Mouse (Mus musculus) embryonic fibroblast, embryonic 13.5 days (primary cell): ENCODE data around the gene Cnot2. TPM values are rescaled to one million over a fixed set of nuclear protein-coding genes. Genes with fewer than 3 reads are reported as not detected.
"Not testable (repeated sequence)": the region's sequence is repeated elsewhere in the genome, so short reads cannot be mapped to it uniquely, and the experiment has no call there.

Source experiments
- H3K27ac ChIP-seq: 2 replicates; pipeline ENCODE4 v1.5.1; 2012; ENCODE audit warnings: low read length, control low read depth, inconsistent platforms; ENCODE audit not compliant: insufficient read depth
- H3K4me1 ChIP-seq: 2 replicates; pipeline ENCODE4 v1.6.1; 2011; ENCODE audit warnings: low read length; ENCODE audit not compliant: control insufficient read depth, insufficient read depth
- H3K4me3 ChIP-seq: 2 replicates; pipeline ENCODE4 v1.5.1; 2011; ENCODE audit warnings: mild to moderate bottlenecking, control low read depth, low read length; ENCODE audit not compliant: insufficient read depth
- CTCF ChIP-seq: IDR thresholded peaks from 2 replicates; pipeline ENCODE4 v1.5.1; 2011; ENCODE audit warnings: mild to moderate bottlenecking, control low read depth, low read length, moderate library complexity, borderline replicate concordance; ENCODE audit not compliant: insufficient read depth
- POLR2A ChIP-seq: IDR thresholded peaks from 2 replicates; pipeline ENCODE4 v1.6.1; 2011; ENCODE audit warnings: low read depth, mild to moderate bottlenecking, control low read depth, low read length, moderate library complexity
- polyA plus RNA-seq: library from polyadenylated mRNA; stranded (reverse); fragments of >200 nt; gene quantifications from 2 replicates; pipeline ENCODE4 v1.2.4, GENCODE M21; 2011; ENCODE audit warnings: low read depth; ENCODE audit not compliant: missing spikeins, insufficient read length

Gene Cnot2
- polyA plus RNA-seq: 81.5 and 111 TPM in 2 replicates

DNA sequence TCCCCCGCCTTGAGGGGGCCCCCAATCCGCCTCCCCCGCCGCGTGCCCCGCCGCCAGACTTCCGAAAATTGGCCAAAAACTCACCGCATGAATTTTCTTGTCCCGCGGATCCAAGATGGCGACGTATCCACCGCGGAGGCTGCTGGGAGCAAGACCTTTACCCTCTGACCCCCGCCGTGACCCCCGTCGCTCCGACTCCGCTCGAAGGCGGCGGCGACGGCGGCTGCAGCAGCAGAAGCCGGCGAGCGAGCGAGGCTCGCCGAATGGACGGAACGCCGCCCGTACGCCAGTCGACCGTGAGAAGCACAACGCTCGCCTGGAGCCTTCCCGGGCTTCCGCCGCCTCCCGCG is at the start of gene Cnot2:
Cnot2 (minus strand) TSS at position 143 of the 350 bp plus-strand sequence.
- peaks cover 1% of the 10 kb centered on the region; the same call in 1 of the 2 replicates for H3K4me1 ChIP-seq
- H3K4me3 ChIP-seq: peak within 1 kb of the TSS; percentile 86
- TF ChIP-seq POLR2A (no peak; the same call in none of the 2 replicates), CTCF (no peak)
- H3K27ac ChIP-seq: peak within 1 kb of the TSS; percentile 70

DNA sequence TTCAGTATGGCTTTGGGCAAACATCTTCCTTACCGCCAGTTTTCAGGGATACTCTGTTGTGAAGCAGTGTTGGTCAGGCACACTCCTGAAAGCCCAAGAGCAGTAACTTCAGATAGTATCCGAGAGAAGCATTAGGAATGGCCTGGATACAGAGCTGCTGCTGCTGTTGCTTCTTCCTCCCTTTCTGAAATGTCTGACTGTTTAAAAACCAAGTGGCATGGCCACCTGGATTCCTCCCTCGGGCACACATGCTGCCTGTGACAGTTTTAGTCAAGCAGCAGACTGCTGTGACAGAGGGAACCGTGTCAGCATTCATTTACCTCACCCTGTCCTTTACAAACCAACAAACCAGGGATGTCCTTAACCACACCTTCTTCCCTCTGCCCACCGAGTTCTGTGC is 47.6 kb upstream of the Cnot2 start:
- Histone ChIP-seq H3K4me1 (no peaks in the 10 kb centered on the region), H3K27ac (no peak overlapping the region)

DNA sequence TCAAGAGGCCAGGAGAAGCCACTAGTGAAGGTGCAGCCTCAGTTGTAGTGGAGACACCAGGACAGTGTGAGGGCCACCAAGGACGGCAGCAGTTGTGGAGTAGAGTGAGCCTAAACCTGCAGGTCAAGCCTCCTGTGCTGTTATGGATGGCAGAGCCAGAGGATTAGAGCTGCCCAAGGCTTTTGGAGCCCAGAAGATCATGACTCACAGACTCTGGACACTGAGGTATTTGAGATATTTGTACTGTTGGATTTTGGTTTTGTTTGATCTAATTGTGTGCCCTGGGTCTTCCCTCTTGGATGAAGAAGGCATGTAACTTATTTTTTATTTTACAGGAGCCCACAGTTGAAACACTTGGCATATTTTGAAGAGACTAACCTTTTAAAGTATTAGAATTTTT is 44.7 kb upstream of the Cnot2 start:
- TF ChIP-seq CTCF: no peak
- no peak for TF ChIP-seq POLR2A
- H3K4me3 ChIP-seq: no peak overlapping the region
- no peak overlapping the region for H3K27ac ChIP-seq
- no peaks in the 10 kb centered on the region for H3K4me1 ChIP-seq

More for the DNA sequence above, 47.6 kb upstream of the Cnot2 start:
- H3K4me3 ChIP-seq: no peak overlapping the region
- TF ChIP-seq POLR2A (no peak), CTCF (no peak)

DNA sequence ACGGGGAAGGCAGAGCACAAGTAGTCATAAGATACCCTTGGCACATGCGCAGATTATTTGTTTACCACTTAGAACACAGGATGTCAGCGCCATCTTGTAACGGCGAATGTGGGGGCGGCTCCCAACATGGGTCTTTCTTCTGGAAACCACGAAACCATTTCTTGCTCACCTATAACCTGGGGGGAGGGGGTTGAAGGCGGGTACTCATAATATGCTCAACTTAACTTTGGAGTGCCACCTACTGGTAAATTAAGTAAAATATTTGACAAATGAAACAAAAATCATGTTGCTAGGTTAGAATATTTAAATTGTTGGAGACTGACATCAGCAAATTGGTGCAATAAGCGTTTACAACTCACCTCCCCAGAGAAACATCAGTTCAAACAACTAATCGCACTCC is 31.9 kb upstream of the Cnot2 start:
- H3K4me3 ChIP-seq, H3K4me1 ChIP-seq, H3K27ac ChIP-seq: not testable (repeated sequence)

DNA sequence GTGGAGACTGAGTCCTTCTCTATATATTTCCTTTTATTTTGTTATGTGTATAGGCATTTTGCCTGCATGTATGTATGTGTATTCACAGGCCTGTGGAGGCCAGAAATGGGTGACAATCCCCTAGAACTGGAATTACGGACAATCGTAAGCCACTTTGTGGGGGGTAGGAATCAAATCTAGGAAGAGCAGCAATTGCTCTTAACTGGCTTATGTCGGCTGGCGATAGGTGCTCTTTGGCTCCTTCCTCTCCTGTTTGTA is 23.5 kb upstream of the Cnot2 start:
- H3K4me3 ChIP-seq: no peak overlapping the region
- H3K4me1 ChIP-seq: no peaks in the 10 kb centered on the region
- TF ChIP-seq POLR2A (no peak), CTCF (no peak)
- no peak overlapping the region for H3K27ac ChIP-seq

DNA sequence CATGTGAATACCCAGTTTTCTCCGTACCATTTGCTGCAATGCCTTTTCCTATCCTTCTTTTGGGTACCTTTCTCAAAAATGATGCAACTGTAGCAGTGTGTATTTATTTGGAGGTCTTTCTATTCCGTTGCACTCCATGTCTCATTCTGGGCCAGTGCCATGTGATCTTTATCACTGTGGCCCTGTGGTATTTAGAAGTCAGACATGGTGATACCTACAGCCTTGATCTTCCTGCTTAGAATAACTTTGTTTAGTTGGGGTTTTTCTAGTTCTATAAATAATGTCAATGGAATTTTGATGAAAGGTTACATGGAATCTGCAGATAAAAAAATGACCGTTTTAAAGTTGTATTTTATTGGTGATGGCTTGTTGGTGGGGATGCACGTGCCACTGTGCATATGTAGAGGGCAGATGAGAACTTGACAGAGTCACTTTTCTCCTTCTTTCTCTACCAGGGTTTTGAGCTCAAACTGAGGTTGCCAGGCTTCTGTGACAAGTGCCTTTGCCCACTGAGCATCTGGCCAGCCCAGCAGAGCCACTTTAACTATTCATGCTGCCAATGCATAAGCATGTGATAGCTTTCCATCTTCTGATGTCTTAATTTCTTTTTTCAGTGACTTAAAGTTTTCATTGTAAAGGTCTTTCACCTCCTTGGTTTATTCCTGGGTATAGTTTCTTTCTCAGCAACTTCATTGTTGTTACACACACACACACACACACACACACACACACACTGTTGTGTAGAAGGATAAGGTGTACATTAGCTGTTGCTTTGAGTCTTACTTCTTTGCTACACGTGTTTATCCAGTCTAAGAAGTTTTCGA is 23.0 kb upstream of the Cnot2 start:
- TF ChIP-seq CTCF (no peak), POLR2A (no peak)
- Histone ChIP-seq H3K4me1 (no peaks in the 10 kb centered on the region), H3K27ac (no peak overlapping the region), H3K4me3 (no peak overlapping the region)

DNA sequence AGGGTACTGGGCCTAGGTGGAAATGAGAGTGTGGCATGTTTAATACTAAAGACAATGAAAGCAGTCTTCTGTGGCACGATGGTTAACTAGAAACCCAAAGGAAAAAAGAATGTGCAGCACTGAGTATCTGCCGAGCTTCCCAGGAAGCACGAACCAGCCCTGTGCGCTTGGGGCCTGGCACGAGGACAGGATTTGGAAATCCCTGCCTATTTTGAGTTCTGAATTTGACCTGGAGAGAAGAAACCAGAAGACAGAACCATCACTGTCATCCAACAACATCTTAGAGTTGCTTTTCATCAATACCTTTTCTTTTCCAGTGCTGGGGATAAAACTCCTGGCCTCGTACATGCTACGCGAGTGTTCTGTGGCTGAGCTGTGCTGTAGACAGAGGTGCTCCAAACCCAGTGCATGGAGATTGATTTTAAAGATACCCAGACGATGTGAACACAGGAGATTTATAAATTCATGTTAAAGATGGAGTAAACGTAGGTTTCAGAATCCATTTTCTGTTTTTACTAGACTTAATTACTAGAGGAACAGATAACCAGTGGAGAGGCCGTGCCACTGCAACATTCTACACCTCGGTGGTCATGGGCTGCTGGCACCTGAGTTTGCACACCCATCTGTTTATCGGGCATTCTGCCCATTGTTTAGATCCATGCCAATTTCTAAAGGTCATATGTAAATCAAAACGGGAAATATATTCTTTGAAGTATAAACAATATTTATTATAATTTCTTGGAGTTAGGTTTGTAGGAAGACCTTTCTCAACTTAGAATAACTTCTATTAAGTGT is 17.9 kb upstream of the Cnot2 start:
- no peaks in the 10 kb centered on the region for H3K4me1 ChIP-seq
- H3K27ac ChIP-seq: no peak overlapping the region
- TF ChIP-seq POLR2A (no peak), CTCF (no peak)
- H3K4me3 ChIP-seq: no peak overlapping the region

DNA sequence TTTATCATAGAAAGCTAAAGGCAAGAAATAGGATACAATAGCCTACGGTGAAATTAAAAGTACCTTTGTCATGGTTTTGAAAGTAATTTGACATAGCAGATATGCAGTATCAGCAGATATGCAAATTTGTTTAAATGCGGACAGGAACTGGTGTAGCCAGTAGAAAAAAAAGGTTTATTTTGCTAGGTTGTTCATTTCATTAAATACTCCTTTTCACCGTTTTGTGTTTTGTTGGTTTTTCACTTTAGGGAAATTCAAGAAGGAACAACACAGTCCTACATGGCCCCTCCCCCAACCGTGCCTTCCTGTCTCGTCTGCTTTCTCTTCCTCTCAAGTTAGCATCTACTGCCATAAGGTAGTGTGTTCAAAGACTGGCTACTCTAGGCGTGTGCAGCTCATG is 1.4 kb upstream of the Cnot2 start:
- Histone ChIP-seq H3K4me1 (no peaks in the 10 kb centered on the region), H3K27ac (no peak overlapping the region), H3K4me3 (no peak overlapping the region)
- TF ChIP-seq POLR2A (no peak), CTCF (no peak)

DNA sequence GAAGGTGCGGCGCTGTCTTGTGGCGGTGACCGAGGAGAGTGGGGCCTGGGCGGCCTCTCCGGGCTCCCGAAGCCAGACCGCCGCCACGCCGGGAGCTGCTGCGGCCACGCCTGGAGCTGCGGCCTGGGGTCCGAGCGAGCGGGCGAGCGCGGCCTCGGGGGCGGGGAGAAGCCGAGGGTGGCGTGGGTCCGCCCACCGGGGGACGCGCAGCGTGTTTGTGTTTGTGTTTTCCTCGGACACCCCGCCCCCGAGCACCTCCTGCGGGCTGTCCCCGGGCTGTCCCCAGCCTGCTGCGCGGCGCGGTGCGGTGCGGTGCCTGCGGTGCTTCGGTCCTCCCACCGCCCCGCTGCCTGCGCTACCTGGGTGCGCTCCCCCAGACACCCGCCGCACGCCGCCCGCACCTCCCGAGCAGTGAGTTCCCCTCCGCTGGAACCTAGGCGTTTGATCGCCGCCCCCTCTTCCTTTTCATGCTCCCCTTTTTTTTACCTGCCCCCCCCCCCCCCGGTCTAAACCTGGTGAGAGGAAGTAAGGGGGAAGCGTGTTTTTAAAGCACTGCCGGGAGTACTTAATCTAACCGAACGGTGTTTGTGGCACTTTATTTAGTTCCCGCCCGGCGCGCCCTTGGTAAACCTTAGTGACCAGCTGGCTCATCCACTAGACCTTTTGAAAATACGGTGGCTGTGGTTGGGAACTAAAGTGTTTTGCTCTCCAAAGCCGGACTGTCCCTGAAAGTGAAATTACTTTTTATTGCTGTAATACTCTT is 589 bp upstream of the Cnot2 start:
- TF ChIP-seq POLR2A (no peak), CTCF (no peak)
- Histone ChIP-seq H3K4me3 (peak overlapping the region; percentile 80), H3K4me1 (no peaks in the 10 kb centered on the region), H3K27ac (peak overlapping the region; percentile 70)
